Mouse (Mus musculus): Measurements from ENCODE around the gene Tmem120b. TPM values are rescaled to one million over a fixed set of nuclear protein-coding genes. Genes with fewer than 3 reads are reported as not detected.

The Tmem120b gene
- 17.9 and 20.7 TPM in 2 replicates for polyA plus RNA-seq (2015; fragmentation: Nextera tagmentation; extraction: Ambion mirVana)

GRCm38 (mm10) chr5:123068115-123068514, at the start of gene Tmem120b:
Gene Tmem120b (plus strand): TSS chr5:123068415.
- ATAC-seq (ENCODE audit: low FRiP score, low read depth) = no peak
- no peaks in the 10 kb centered on the region for H3K9me3 ChIP-seq
- H3K27me3 ChIP-seq = no peaks in the 10 kb centered on the region
- no peak within 1 kb of the TSS for H3K4me2 ChIP-seq
- H3K27ac ChIP-seq (replicated peaks) = no peak within 1 kb of the TSS
- H3K4me1 ChIP-seq (replicated peaks) = 0 out of 2 replicates have a peak, but pooled peaks cover 3% of the 10 kb centered on the region
- 89% methylated on average over 12 of the region's 12 CpGs for WGBS
- no peak within 1 kb of the TSS for H3K4me3 ChIP-seq
- H3K9ac ChIP-seq = no peak within 1 kb of the TSS
- no peaks in the 10 kb centered on the region for H3K36me3 ChIP-seq

GRCm38 (mm10) chr5:123019336-123020016, 48.7 kb upstream of the Tmem120b start:
- 42% methylated on average over 10 of the region's 10 CpGs for WGBS
- peak overlapping the region; percentile 68 for H3K27ac ChIP-seq (replicated peaks)
- no peak overlapping the region for H3K4me3 ChIP-seq
- no peak overlapping the region for H3K9ac ChIP-seq
- peaks cover 35% of the 10 kb centered on the region for H3K4me1 ChIP-seq (replicated peaks)
- no peaks in the 10 kb centered on the region for H3K36me3 ChIP-seq
- H3K4me2 ChIP-seq = no peak overlapping the region; the same call in 1 of the 2 replicates
- ATAC-seq (ENCODE audit: low FRiP score, low read depth) = 0 out of 2 replicates have a peak, but pooled peaks have one; percentile 38
- no peaks in the 10 kb centered on the region for H3K27me3 ChIP-seq
- no peaks in the 10 kb centered on the region for H3K9me3 ChIP-seq

GRCm38 (mm10) chr5:123020426-123020825, 47.8 kb upstream of the Tmem120b start:
- H3K9ac ChIP-seq = no peak overlapping the region
- WGBS = 93% methylated on average over 5 of the region's 5 CpGs
- no peaks in the 10 kb centered on the region for H3K27me3 ChIP-seq
- no peak for ATAC-seq (ENCODE audit: low FRiP score, low read depth)
- no peaks in the 10 kb centered on the region for H3K36me3 ChIP-seq
- no peaks in the 10 kb centered on the region for H3K9me3 ChIP-seq
- peaks cover 32% of the 10 kb centered on the region for H3K4me1 ChIP-seq (replicated peaks)
- no peak overlapping the region for H3K4me3 ChIP-seq
- no peak overlapping the region for H3K4me2 ChIP-seq
- H3K27ac ChIP-seq (replicated peaks) = peak overlapping the region; percentile 68; the same call in 1 of the 2 replicates

GRCm38 (mm10) chr5:123021438-123021837, 46.8 kb upstream of the Tmem120b start:
- Histone ChIP-seq H3K27me3 (no peaks in the 10 kb centered on the region), H3K4me1 (replicated peaks) (peaks cover 26% of the 10 kb centered on the region), H3K36me3 (no peaks in the 10 kb centered on the region), H3K4me3 (no peak overlapping the region), H3K4me2 (no peak overlapping the region), H3K9me3 (no peaks in the 10 kb centered on the region), H3K9ac (no peak overlapping the region), H3K27ac (replicated peaks) (no peak overlapping the region)
- ATAC-seq (ENCODE audit: low FRiP score, low read depth) = no peak
- WGBS = 90% methylated on average over 7 of the region's 7 CpGs

DNA sequence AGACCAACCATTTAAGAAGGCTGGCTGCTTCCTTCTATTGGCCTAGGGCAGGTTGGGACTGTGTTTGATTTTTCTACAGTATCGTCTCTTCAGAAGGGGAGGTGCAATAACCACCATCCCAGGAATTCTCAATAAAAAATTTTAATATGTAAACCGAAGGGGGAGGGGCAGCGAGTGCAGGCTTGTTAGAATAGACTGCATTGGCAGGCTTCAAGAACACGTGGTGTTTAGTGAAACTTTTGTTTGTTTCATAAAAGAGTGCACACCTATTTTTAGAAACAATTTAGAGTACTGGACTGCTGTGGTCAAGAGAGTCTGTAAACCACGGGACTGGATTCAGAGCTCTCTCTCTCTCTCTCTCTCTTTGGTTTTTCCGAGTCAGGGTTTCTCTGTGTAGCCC, 45.2 kb upstream of the Tmem120b start:
- no peaks in the 10 kb centered on the region for H3K27me3 ChIP-seq
- H3K27ac ChIP-seq (replicated peaks) = no peak overlapping the region
- WGBS = 86% methylated on average over 6 of the region's 6 CpGs
- H3K36me3 ChIP-seq = no peaks in the 10 kb centered on the region
- no peaks in the 10 kb centered on the region for H3K9me3 ChIP-seq
- H3K4me3 ChIP-seq = no peak overlapping the region
- ATAC-seq (ENCODE audit: low FRiP score, low read depth) = no peak
- no peak overlapping the region for H3K4me2 ChIP-seq
- peaks cover 18% of the 10 kb centered on the region for H3K4me1 ChIP-seq (replicated peaks)
- no peak overlapping the region for H3K9ac ChIP-seq

GRCm38 (mm10) chr5:123024312-123024711, 43.9 kb upstream of the Tmem120b start:
- H3K27me3 ChIP-seq = no peaks in the 10 kb centered on the region
- H3K9me3 ChIP-seq = no peaks in the 10 kb centered on the region
- peaks cover under 1% of the 10 kb centered on the region; the same call in 1 of the 2 replicates for H3K36me3 ChIP-seq
- no peak overlapping the region for H3K4me3 ChIP-seq
- no peak overlapping the region for H3K27ac ChIP-seq (replicated peaks)
- no peak for ATAC-seq (ENCODE audit: low FRiP score, low read depth)
- no peak overlapping the region for H3K4me2 ChIP-seq
- no peak overlapping the region for H3K9ac ChIP-seq
- H3K4me1 ChIP-seq (replicated peaks) = peaks cover 9% of the 10 kb centered on the region
- WGBS = 94% methylated on average over 6 of the region's 6 CpGs

DNA sequence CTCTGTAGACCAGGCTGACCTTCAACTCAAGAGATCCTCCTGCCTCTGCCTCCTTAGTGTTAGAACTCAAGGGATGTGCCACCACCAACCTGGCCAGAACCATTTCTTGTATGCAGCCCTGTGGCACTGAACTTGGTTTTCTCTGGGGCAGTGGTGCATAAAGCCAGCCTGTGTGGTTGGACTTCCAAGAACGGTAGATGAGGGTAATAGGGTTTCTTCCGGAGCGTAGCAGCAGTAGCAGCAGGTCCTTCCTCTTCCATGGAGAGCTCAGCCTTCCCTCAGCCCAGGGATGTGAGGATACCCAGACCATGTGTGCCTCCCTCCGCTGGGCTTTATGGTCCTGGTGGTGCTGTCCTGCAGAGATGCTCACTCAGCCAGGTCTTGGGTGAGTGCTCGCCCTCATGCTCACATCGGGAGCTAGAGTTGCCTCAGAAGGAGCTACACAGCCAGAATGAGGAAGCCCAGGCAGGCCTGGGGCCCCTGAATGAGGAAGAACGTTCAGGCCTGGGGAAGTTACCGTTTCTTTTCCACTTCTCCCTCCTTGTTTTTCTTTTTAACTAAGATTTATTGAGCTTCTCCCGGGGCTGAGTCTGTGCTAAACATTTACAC, 43.1 kb upstream of the Tmem120b start:
- Histone ChIP-seq H3K27me3 (no peaks in the 10 kb centered on the region), H3K9ac (no peak overlapping the region), H3K36me3 (peaks cover 3% of the 10 kb centered on the region; the same call in 1 of the 2 replicates), H3K4me1 (replicated peaks) (peaks cover 5% of the 10 kb centered on the region; the same call in 1 of the 2 replicates), H3K4me3 (no peak overlapping the region), H3K27ac (replicated peaks) (no peak overlapping the region), H3K9me3 (no peaks in the 10 kb centered on the region), H3K4me2 (no peak overlapping the region)
- no peak for ATAC-seq (ENCODE audit: low FRiP score, low read depth)
- 84% methylated on average over 9 of the region's 9 CpGs for WGBS

- WGBS = 56% methylated on average over 6 of the region's 6 CpGs
- no peak overlapping the region for H3K4me2 ChIP-seq
- peaks cover 14% of the 10 kb centered on the region; the same call in 1 of the 2 replicates for H3K36me3 ChIP-seq
- no peak overlapping the region for H3K9ac ChIP-seq
- no peak for ATAC-seq (ENCODE audit: low FRiP score, low read depth)
- no peak overlapping the region for H3K27ac ChIP-seq (replicated peaks)
- peaks cover 5% of the 10 kb centered on the region; the same call in 1 of the 2 replicates for H3K4me1 ChIP-seq (replicated peaks)
- H3K4me3 ChIP-seq = no peak overlapping the region
- no peaks in the 10 kb centered on the region for H3K9me3 ChIP-seq
- H3K27me3 ChIP-seq = no peaks in the 10 kb centered on the region
Observed at GRCm38 (mm10) chr5:123026414-123026813, 41.8 kb upstream of the Tmem120b start.

GRCm38 (mm10) chr5:123027436-123027835, 40.8 kb upstream of the Tmem120b start:
- WGBS = 67% methylated on average over 6 of the region's 6 CpGs
- H3K27ac ChIP-seq (replicated peaks) = no peak overlapping the region
- no peak for ATAC-seq (ENCODE audit: low FRiP score, low read depth)

DNA sequence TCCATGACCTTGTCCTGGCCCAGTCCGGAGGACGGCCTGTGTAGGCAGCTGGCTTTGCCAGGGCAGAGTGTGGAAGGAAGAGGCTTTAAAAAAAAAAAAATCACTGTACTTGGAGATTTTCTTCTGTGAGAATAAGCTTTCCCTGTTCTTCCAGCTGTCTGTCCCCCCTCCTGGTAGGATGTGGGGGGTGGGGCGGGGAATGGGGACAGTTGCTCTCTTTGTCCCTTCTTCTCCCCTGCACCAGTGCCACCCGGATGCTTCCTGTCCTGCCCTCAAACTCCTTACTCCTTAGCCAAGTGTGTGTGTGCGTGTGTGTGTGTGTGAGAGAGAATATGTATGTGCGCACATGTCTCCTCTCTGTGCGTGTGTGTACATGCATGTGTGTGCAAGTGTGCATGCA, 38.5 kb upstream of the Tmem120b start:
- no peak overlapping the region for H3K27ac ChIP-seq (replicated peaks)
- peaks cover 14% of the 10 kb centered on the region; the same call in 1 of the 2 replicates for H3K36me3 ChIP-seq
- H3K4me2 ChIP-seq = no peak overlapping the region
- no peaks in the 10 kb centered on the region for H3K27me3 ChIP-seq
- WGBS = 78% methylated on average over 7 of the region's 7 CpGs
- H3K4me3 ChIP-seq = no peak overlapping the region
- no peak for ATAC-seq (ENCODE audit: low FRiP score, low read depth)
- peaks cover 5% of the 10 kb centered on the region; the same call in 1 of the 2 replicates for H3K4me1 ChIP-seq (replicated peaks)
- H3K9ac ChIP-seq = no peak overlapping the region
- no peaks in the 10 kb centered on the region for H3K9me3 ChIP-seq

More at GRCm38 (mm10) chr5:123027436-123027835, 40.8 kb upstream of the Tmem120b start:
- H3K4me1 ChIP-seq (replicated peaks) = peaks cover 5% of the 10 kb centered on the region; the same call in 1 of the 2 replicates
- no peak overlapping the region for H3K4me2 ChIP-seq
- no peaks in the 10 kb centered on the region for H3K9me3 ChIP-seq
- no peaks in the 10 kb centered on the region for H3K27me3 ChIP-seq
- H3K4me3 ChIP-seq = no peak overlapping the region
- no peak overlapping the region for H3K9ac ChIP-seq
- H3K36me3 ChIP-seq = peaks cover 14% of the 10 kb centered on the region; the same call in 1 of the 2 replicates

DNA sequence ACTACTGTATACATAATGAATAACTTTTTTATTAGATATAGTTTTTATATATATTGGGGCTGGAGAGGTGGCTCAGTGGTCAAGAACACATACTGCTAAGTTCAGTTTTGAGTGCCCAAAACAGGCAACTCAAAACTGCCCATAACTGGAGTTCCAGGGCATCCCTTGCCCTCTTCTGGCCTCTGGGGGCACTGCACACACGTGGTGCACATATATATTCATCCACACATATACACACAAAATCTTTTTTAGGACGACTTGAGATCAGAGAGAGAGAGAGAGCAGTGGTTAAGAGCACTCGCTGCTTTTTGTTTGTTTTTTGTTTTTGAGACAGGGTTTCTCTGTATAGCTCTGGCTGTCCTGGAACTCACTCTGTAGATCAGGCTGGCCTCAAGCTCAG, 36.9 kb upstream of the Tmem120b start:
- ATAC-seq (ENCODE audit: low FRiP score, low read depth) = no peak
- Histone ChIP-seq H3K4me3 (no peak overlapping the region), H3K9ac (no peak overlapping the region), H3K4me2 (no peak overlapping the region), H3K27me3 (no peaks in the 10 kb centered on the region), H3K27ac (replicated peaks) (no peak overlapping the region), H3K9me3 (no peaks in the 10 kb centered on the region), H3K36me3 (peaks cover 14% of the 10 kb centered on the region; the same call in 1 of the 2 replicates), H3K4me1 (replicated peaks) (peaks cover 2% of the 10 kb centered on the region; the same call in 1 of the 2 replicates)
- WGBS = 90% methylated on average over 3 of the region's 3 CpGs

- H3K27me3 ChIP-seq = no peaks in the 10 kb centered on the region
- H3K27ac ChIP-seq (replicated peaks) = no peak overlapping the region
- no peaks in the 10 kb centered on the region for H3K4me1 ChIP-seq (replicated peaks)
- H3K4me2 ChIP-seq = no peak overlapping the region
- 79% methylated on average over 7 of the region's 7 CpGs for WGBS
- no peak overlapping the region for H3K4me3 ChIP-seq
- ATAC-seq (ENCODE audit: low FRiP score, low read depth) = no peak
- peaks cover 14% of the 10 kb centered on the region; the same call in 1 of the 2 replicates for H3K36me3 ChIP-seq
- H3K9me3 ChIP-seq = no peaks in the 10 kb centered on the region
- no peak overlapping the region for H3K9ac ChIP-seq
Observed at GRCm38 (mm10) chr5:123033646-123034160, 34.5 kb upstream of the Tmem120b start.
